Mouse (Mus musculus) adrenal gland, adult 18-20 months (tissue): ENCODE results near the gene Zfhx3. TPM values are rescaled to one million over a fixed set of nuclear protein-coding genes. Genes with fewer than 3 reads are reported as not detected.
"Not testable (repeated sequence)": the region's sequence is repeated elsewhere in the genome, so short reads cannot be mapped to it uniquely, and the experiment has no call there.

Experiments used
- DNase-seq, 2 experiments: peaks; one replicate each; pipeline ENCODE4 v3.0.0; 2021 to 2022; ENCODE audit warnings: low spot score in 2 of 2
- long read RNA-seq, 2 experiments: library from polyadenylated mRNA; stranded (forward); transcript quantifications; one replicate each; pipeline ENCODE4 v2.0.0; 2021
- total RNA-seq, 2 experiments: library from RNA; stranded (reverse); gene quantifications; 1 replicate in 1 of 2; 2 replicates in 1 of 2; pipeline ENCODE4 v1.2.3; 2021

The Zfhx3 gene
- total RNA-seq, result 10 to 100 TPM; 36.9 to 38.6 TPM
- long read RNA-seq, experiment 1, partial matches to known transcripts, result 1 of 6 reads
- long read RNA-seq, experiment 1, other reads (novel, unspliced or antisense), result 5 of 6 reads
- long read RNA-seq, experiment 2, partial matches to known transcripts, result 1 of 4 reads
- long read RNA-seq, experiment 2, other reads (novel, unspliced or antisense), result 3 of 4 reads

GRCm38 (mm10) chr8:107941922-107942694 is at the start of gene Zfhx3:
Gene Zfhx3 (plus strand): TSS chr8:107942644.
- DNase-seq, result no peak

- no peak for DNase-seq
Measured at GRCm38 (mm10) chr8:107918984-107919383, 23.5 kb upstream of the Zfhx3 start.

GRCm38 (mm10) chr8:107926149-107926548 is 16.3 kb upstream of the Zfhx3 start:
- DNase-seq, result no peak

- DNase-seq, result no peak
Measured at GRCm38 (mm10) chr8:107936725-107937124, 5.7 kb upstream of the Zfhx3 start.

GRCm38 (mm10) chr8:107938231-107938630 is 4.2 kb upstream of the Zfhx3 start:
- DNase-seq, result not testable (repeated sequence)

GRCm38 (mm10) chr8:107940181-107940580 is 2.3 kb upstream of the Zfhx3 start:
- DNase-seq, result no peak

- no peak for DNase-seq
Measured at GRCm38 (mm10) chr8:107942752-107943510, 487 bp downstream of the Zfhx3 start.

GRCm38 (mm10) chr8:107943550-107944348 is 1.3 kb downstream of the Zfhx3 start:
- DNase-seq, result no peak

GRCm38 (mm10) chr8:107944676-107945600 is 2.5 kb downstream of the Zfhx3 start:
- no peak for DNase-seq

- DNase-seq, result no peak
Measured at GRCm38 (mm10) chr8:107946888-107947287, 4.4 kb downstream of the Zfhx3 start.

GRCm38 (mm10) chr8:107955887-107956286 is 13.4 kb downstream of the Zfhx3 start:
- no peak for DNase-seq

GRCm38 (mm10) chr8:107957566-107957965 is 15.1 kb downstream of the Zfhx3 start:
- no peak for DNase-seq

- DNase-seq, result no peak
Measured at GRCm38 (mm10) chr8:107960466-107960865, 18.0 kb downstream of the Zfhx3 start.

- no peak for DNase-seq
Measured at GRCm38 (mm10) chr8:107960878-107961277, 18.4 kb downstream of the Zfhx3 start.

- DNase-seq, result no peak
Measured at GRCm38 (mm10) chr8:107972198-107972597, 29.8 kb downstream of the Zfhx3 start.

- DNase-seq, result no peak
Measured at GRCm38 (mm10) chr8:107974451-107974850, 32.0 kb downstream of the Zfhx3 start.

- DNase-seq, result no peak
Measured at GRCm38 (mm10) chr8:107978247-107978646, 35.8 kb downstream of the Zfhx3 start.

GRCm38 (mm10) chr8:107980618-107981017 is 38.2 kb downstream of the Zfhx3 start:
- DNase-seq, result no peak

- no peak for DNase-seq
Measured at GRCm38 (mm10) chr8:107986629-107987028, 44.2 kb downstream of the Zfhx3 start.

- DNase-seq, result no peak
Measured at GRCm38 (mm10) chr8:107998874-107999273, 56.4 kb downstream of the Zfhx3 start.
